14 mouse cellular contexts compared by ENCODE assay signal in the genomic region with DNA sequence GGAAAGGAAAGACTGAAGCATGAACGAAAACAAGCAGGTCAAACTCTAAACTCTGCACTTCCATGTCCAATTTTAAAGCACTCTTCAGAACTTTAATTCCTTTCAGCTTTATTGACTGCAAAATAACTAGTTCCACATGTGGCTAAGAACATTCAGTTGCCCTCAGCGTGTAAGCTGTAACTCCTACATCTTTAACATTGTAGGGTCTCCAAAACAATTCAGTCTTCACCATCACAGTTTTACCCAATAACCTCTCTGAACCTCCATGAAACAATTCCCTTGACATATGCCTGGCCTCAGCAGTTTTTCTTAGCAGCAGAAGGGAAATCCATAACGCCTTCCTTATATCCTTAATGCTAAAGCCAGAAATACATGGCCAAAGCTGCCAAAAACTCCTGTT.
"Had no signal": no experiment of that assay in that cellular context is flagged by ENCODE, and none has a peak within 500 bp of the region (broad histone marks: within the 10 kb centered on the region; RNA-seq: fewer than 3 reads in every experiment).

No protein-coding gene starts in this region.

- H3K9me3 ChIP-seq: liver, embryonic 15.5 days; midbrain, embryonic 10.5 days; neural tube, embryonic 15.5 days had no signal

- H3K27me3 ChIP-seq: liver, embryonic 15.5 days; neural tube, embryonic 15.5 days had no signal

- DNase-seq: kidney, adult 2 months; kidney, postnatal 36 days; lung, adult 2 months; lung, postnatal 36 days; midbrain, embryonic 14.5 days; right cerebral cortex, adult 18-20 months; right cerebral cortex, postnatal 25 days; thymus, postnatal 36 days had no signal

- ATAC-seq: lung, postnatal 0 days had no signal

- H3K9ac ChIP-seq: liver, embryonic 15.5 days; neural tube, embryonic 15.5 days had no signal

- H3K27ac ChIP-seq: liver, embryonic 15.5 days; midbrain, embryonic 10.5 days; neural tube, embryonic 15.5 days had no signal

- H3K36me3 ChIP-seq: liver, embryonic 15.5 days; midbrain, embryonic 10.5 days; neural tube, embryonic 15.5 days had no signal

- H3K4me1 ChIP-seq: liver, embryonic 15.5 days; midbrain, embryonic 10.5 days; neural tube, embryonic 15.5 days had no signal

- H3K4me2 ChIP-seq: liver, embryonic 11.5 days; liver, embryonic 15.5 days; neural tube, embryonic 15.5 days had no signal

- H3K4me3 ChIP-seq: liver, embryonic 15.5 days; midbrain, embryonic 10.5 days; myocyte; neural tube, embryonic 15.5 days had no signal
